Mouse (Mus musculus) megakaryocyte, adult 5-6 weeks (primary cell): ENCODE measurements around the gene Etv4. TPM values are rescaled to one million over a fixed set of nuclear protein-coding genes. Genes with fewer than 3 reads are reported as not detected.
A peak's percentile ranks its signal among the peaks of the same experiment; 100 is the strongest.

Experiments used
- ATAC-seq: 2 replicates; pipeline ENCODE4 v1.8.0; 2016; ENCODE audit warnings: mild to moderate bottlenecking, inconsistent platforms; ENCODE audit not compliant: poor library complexity, severe bottlenecking
- total RNA-seq, 2 experiments: library from RNA; stranded (forward) in 1 of 2; stranded (reverse) in 1 of 2; fragments of 153-499, 151-499 nt in 1 of 2; fragments of 221-1000, 200-1000 nt in 1 of 2; gene quantifications; 2 replicates each; pipeline versions ENCODE4 v1.2.3 to v1.2.4; 2015 to 2017

Etv4 gene
- total RNA-seq, 2 experiments from 2014 or later, result not detected

DNA sequence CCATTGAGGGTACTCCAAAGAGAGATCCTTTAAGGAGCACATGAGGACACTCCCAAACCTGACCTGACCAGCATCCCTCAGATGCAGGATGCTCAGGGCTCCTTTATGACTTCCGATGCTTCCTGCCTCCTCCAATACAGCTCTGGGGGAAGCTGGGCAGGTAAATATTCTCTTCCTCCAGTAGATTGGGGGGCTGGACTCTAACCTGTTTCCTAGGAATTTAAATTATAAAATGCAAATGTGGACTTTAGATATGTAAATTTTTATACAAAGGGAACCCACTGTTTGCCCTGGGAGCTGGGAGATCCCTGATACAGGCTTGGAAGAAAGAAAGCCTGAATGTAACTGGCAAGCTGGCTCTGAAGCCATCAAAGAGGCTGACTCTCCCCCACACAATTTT lies 2.3 kb upstream of the Etv4 start:
- no peak for ATAC-seq

DNA sequence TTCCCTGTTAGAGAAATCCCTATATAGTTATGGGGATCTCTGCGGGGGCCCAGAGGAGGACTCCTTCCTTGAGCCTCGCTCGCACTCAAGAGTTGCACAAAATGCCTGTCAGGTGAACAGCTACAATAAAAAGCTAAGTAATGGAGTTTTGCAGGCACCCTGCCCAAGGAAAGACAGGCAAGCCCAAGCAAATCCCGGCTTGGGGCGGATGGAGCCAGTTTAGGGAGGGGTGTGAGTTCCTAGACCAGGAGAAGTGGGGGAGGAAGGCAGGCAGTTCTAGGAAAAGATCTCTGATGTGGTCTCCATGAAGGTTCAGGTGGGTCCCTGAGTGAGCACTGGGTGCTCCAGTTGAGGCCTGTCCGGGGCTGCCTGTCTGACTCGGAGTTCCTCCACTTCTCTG lies 1.5 kb upstream of the Etv4 start:
- ATAC-seq, result no peak

DNA sequence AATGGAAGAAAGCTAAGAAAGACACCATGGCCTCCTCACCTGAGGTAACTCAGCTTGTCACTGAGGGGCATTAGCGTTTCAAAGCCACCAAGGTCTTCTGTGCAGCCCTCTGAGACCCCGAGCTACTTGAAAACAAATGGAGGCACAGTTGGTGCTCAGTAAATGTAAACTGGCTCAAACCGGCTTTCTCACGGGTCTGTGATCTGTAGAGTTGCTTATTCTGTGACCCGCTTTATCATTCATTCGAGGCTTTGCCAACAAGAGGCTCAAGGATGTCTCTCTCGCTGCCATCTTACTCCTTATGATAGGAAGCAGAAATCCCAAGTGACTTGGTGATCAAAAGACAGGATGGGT lies 658 bp upstream of the Etv4 start:
- ATAC-seq, result no peak

DNA sequence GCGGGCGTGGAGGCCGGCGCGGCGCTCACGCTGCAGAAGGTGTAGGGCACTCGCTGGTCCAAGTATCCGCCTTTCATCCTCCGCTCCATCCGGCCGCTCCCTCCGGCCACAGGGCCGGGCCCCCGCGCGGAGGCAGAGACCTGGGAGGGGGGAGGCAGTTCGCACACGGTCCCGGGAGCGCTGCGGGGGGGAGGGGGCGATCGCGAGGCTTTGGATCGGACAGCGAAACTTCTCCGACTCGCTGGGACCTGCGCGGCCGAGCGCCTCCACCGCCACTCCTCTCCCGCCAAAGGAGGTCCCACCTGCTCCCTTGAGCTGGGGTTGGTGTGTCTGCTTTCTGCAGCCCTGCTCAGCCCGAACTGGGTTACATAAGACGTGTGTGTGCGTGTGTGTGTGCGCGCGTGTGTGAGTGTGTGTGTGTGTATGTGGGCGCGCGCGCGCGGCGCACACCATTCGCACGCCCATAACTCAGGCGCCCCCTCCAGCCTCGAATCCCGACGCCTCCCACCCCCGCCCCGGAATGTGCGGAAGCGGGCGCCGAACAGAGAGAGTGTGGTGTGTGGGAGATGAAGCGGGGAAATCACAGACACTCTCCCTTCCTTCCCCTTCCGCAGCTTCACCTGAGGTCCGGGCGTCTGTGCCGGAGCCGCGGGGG lies 556 bp downstream of the Etv4 start:
- no peak for ATAC-seq

DNA sequence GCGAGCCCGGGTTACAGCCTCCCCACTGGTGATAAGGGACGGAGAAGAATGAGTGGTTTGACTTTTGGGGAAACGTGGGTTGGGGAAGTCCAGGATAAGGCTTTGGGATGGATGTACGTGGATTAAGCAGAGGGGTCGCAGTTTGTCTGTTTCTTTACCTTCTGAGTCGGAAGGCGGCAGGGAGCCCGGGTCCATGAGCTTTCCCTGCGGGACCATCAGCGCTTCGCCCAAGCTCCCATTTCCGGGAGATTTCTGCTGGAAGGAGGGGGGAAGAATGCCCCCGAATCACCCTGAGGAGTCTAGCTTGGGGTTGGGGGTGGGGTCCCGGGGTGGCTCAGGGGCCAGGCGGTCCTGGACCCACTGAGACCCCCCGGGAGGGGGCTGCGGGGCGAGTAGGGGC lies 1.1 kb downstream of the Etv4 start:
- ATAC-seq, result no peak

DNA sequence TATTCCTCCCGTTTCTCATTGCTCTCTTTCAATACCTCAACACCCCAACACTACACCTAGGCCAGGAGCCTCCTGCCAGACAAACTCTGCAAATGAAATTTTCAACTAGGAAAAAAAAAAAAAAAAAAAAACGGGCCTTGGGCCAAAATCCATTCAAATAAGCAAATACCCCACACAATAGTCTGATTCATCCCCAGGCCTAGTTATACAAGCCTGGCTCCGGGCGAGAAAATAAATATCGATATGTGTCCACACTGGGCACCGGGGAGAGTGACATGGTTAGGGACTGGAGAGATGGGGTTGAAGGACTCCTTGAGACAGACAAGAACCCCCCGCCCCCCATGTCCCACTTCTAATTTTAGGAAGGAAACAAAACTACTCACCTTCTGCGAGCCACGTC lies 1.6 kb downstream of the Etv4 start:
- no peak for ATAC-seq

DNA sequence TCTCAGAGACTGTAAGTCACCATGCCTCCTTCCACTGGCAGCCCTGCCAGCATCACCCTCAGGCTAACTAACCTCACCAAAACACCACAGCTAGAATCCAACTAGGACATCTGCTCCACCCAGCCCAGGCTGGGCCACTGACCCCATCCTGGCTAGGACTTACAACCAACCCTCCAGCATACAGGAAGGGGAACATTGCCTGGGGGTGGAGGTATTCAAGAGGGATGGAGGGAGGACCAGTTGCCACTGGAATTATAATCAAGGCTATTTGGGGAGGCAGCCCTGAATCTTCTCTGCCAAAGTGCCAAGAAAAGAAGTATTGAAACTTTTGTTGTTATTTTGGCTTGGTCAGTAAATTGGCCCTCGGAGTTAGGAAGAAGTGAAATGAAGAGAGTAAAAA lies 2.0 kb downstream of the Etv4 start:
- ATAC-seq, result no peak

DNA sequence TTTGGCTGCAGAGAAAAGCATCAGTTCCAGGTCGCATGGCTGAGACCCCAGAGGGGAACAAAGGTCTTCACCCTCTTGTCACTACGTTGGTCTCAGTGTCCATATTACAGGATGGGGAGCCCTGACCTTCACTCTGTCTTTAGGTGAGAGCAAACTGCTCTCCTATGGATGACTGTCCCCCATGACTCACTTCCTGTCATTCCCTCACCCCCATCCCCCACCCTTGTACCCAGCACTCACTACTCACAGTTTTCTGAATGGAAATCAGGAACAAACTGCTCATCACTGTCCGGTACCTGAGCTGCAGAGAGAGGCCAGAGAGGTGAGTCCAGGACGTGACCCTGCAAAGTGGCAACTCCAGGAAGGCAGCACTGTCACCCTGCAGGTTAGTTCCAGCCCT lies 8.3 kb downstream of the Etv4 start:
- ATAC-seq, result no peak

DNA sequence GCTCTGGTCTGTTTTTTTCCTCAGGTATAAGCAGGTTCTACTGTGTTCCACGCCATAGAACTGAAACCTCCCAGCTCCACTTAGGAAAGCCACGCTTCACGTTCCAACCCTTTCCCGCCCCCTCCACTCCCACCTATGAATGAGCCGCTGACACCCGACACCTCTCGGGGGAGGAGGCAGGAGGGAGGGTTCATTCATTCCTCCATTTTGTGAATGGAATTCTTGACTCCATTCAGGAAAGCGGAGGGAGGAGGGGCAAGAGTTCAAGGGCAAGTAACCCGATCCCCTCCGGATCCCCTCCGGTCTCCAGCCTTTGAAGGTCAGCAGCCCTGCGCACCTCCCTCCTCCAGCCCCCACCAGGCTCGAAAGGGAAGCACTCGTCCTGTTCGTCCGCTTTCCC lies 12.7 kb downstream of the Etv4 start:
- ATAC-seq, result no peak

DNA sequence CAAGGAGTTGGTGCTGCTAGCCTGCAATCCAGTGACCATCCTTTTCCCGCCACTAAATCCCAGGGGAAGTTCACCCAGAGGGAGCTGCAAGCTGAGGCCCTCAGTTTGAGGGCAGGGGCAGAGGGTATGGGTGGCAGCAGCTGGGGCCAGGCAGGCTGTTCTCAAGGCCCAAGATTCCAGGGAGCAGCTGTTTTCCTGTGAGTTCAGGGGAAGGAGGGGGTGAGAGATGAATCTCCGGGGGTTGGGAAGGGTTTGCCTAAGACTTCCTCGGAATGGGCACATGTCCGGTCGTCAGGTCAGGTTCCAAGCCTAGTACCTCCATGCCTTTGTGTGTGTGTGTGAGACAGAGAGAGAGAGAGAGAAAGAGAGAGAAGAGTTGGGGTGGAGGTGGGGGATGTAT lies 13.1 kb downstream of the Etv4 start:
- no peak for ATAC-seq

DNA sequence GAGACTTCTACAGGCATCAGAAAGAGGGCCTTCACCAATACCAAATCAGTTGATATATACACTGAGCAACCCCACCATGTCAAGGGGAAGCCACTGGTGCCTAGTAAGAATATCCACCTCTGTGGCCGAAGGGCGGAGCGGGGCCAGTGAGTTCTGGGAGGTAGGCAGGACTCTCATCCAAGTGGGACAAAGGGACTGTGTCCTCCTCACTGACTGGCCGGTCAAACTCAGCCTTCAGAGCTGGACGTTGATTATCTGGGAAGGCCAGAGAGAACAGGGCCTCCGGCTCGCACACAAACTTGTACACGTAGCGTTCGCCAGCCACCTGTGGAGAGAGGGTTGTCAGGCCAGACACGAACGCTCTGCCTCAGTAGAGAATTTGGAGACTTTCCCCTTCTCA lies 14.9 kb downstream of the Etv4 start:
- no peak for ATAC-seq

DNA sequence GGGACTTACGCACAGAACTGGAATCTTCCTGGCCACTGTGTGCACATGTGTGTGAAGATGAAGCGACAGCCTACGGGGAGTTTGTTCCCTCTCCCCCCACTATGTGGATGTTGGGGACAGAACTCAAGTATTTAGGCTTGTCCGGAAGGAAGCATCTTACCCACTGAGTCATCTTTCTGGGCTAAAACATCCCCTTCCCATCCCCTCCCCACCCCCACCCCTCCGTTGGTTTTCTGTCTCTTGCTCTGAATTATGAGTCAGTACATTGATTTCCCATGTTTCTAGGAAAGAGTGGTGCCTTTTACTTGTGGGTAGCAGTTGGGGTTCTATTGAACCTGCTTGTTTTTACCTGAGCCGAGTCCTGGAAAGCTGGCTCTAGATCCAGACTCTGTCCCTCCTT lies 16.4 kb downstream of the Etv4 start:
- ATAC-seq, result no peak

DNA sequence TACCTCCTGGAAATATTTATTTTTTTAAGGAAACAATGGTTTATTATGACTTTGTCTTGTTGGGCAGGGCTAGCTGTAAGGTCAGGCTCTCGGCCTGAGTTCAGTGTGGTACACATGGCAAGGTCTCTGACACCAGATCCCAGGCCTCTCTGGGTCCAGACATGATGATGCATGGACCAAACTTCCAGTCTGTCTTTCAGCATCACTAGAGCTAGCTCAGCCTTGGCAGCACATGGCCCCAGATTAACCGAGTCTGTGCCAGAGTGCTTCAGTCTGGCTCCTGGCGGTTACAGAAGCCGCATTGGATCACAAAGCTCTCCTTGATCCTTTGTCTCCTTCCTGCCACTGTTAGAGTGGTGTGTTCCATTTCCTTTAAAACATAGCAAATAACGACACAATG lies 17.8 kb downstream of the Etv4 start:
- no peak for ATAC-seq

DNA sequence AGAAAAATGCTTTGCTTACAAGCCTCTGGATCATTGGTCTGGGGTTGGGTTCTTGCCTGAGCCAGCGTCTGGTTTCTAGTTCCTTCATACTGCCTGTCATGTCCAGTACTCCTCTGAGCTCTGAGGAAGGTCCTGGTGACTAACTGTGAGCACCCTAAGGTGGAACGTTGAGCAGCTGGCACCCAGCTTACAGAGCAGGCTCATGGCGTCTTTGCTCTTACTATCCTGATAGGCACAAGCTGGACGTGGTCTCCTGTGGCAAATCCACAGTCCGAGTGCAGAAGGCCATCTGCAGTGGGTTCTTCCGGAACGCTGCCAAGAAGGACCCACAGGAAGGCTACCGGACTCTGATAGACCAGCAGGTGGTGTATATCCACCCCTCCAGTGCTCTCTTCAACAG lies 20.6 kb downstream of the Etv4 start:
- ATAC-seq, result no peak

DNA sequence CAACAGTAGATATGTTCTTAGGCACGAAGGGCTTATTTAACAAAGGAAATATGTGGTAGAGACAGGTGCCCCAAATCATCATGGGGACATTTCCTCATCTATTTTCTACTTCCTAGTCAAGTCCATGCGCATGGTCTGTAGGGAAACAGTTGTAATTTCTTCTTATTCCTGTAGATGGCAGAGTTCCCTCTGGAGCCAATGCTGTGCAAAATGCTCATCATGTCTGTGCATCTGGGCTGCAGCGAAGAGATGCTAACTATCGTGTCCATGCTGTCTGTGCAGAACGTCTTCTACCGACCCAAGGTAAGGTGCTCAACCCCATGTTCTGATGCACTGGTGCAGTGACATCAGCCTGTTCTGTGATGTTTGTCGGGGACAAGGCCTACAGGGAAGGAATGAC lies 21.4 kb downstream of the Etv4 start:
- peak; percentile 74 for ATAC-seq

DNA sequence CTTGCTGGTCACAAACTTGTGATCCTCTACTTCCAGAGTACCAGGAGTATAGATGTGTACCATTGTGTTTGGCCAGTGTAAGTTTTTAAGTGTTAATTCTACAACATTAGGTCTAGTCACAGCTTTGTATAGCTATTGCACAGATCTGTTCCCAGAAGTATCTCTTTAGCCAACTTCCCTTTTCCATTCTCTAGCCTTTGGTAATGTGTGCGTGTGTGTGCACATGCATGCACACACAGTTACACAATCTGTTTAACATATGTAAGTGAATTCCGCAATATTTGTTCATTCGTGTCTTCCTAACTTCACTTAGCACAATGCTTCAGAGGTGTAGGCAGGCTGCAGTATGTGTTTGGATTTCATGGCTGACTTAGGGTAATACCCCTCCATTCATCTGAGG lies 25.6 kb downstream of the Etv4 start:
- ATAC-seq, result peak; percentile 95

DNA sequence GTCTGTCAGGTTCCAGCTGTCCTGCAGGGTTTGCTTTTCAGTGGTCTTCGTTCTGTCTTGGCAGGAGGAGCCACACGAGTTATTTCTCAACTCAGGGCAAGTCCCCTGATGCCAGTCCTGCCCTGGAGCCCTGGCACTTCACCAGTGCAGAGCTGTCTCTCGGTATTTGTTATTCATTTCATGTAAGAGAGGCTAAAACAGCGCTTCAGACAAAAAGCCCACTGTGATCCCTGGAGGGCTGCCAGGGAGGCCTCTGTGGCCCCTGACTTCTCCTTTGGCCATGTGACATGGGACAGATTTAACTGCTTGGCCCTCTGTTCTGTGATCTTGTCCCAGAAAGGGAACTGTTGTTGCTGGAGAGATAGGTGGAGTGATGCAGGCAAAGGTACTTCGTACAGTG lies 26.7 kb downstream of the Etv4 start:
- ATAC-seq, result no peak

DNA sequence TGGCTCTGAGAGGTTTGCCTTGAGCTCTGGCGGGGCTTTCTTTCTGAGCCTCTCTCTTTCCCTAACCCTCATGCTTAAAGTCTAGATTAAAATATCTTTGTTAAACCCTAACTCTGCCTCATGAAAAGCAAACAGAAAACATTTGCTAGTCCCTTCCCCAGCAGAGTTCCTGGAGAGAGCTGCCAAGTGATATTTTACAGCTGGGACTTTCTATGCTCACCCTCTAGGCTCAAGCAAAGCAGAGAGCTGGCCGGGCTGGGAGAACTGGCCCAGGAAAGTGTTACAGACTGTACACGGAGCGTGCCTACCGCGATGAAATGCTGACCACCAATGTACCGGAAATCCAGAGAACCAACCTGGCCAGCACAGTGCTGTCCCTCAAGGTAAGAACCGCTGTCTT lies 27.8 kb downstream of the Etv4 start:
- ATAC-seq, result no peak

DNA sequence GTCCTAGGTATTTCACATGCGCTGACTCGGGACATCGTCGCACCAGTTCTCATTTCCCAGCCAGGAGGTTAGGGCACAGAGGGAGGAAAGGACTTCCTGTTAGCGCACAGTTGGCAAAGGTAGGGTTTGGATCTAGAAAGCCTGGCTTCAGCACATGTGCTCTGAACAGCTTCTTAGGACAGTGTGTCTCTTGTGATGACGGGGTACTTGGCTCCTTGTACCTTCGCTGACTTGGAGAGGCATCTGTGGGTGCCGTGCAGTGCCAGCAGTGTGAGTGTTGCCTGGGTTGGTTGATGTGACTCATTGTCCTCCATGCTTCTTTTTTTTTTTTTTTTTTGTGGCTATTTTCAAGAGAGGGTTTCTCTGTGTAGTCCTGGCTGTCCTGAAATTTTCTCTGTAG lies 28.6 kb downstream of the Etv4 start:
- ATAC-seq, result no peak

DNA sequence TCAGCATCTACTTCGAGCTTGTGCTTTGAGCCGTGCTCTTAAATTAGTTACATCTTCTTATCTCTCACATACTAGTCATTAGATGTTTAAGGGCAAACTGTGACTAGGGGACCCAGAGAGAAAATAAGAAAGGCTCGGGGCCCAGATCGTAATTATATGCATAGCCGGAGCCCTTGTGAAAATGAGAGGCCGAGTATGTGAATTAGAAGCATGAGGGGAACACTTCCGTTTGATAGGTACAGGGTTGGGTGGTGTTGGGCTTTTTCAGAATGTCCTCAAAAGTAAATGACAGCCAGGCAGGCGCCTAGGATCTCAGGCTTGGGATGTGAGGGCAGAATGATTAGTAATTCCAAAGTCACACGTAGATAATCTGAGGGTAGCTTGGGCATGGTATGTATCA lies 51.6 kb downstream of the Etv4 start:
- ATAC-seq, result no peak

DNA sequence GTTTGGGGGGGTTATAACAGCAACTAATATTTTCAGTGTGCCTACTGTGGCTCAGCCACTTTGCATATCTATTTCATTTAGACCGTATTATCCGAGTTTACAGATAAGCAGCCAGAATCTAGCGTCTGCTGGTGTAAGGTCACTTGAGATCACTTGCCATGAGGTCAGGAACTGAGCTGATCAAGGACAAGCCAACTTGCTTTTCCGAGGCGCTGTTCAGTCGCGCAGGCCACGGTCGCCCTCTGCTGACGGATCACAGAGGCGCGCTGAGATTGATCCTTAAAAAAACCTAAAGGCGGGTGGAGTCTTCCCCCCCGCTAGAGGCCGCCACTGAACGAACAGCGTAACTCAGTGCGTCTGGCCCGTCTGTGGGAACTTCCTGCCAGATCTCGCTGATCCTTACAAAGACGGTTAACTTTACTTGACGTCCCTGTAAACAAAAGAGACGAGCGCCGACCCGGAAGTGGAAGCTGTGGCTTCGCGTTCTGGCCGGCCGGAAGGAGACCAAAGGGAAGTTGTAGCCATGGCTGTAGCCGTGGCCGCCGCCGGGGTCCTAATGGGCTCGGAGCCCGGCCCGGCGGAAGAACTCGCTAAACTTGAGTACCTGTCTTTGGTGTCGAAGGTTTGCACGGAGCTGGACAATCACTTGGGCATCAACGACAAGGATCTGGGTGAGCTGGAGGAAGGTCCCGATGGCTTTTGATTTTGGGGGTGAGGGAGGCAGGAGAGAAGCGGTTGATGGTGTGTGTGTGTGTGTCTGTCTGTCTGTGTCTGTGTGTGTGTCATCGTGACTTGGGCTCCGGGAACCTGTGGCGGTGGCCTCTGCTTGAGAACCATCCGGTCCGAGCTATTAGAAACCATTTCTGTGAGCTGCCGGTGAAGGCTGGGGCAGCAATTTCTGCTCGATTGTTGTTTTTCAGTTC lies 52.4 kb downstream of the Etv4 start, which contains the start of gene Dhx8:
Gene Dhx8, plus strand, starts transcription at position 402 of the 923 bp plus-strand sequence.
- ATAC-seq, result peak; percentile 99

DNA sequence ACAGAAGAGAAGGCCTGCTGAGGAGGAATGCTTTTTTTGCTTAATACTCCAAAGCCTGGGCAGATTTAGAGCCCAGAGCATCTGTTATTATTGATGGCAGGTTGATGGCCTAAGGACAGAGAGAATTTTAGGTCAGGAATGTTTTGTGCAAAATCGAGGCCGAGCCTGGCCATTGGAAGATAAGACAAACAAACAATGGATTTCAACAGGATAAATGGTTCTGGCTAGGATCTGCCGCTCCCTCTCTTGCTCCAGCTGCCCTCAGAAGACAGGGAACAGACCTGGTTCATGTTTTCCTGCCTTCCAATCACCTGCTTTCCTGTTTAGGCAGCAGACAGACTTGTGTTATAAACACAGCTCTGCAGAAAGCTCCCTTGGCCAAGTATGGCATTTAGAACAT lies 55.9 kb downstream of the Etv4 start:
- no peak for ATAC-seq

DNA sequence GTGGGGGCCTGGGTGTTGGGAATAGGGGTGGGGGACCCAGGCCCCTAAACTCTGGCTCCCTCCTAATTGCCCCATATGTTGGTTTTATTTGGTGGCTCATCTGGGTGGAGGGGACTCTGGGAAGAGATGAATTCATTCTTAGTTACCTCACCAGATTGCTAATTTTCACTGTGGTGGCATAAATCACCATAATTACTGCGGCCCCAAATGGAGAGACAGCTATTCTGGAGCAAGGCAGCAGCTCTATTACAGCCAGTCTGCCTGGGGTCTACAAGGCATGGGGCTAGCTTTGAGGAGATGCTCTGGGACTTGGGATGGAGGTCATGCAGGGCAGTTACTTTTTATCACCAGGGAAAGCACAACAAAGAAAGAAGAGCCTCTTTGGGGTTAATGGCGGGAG lies 58.4 kb downstream of the Etv4 start:
- no peak for ATAC-seq
